Mouse (Mus musculus): ENCODE results near the gene Tas2r105.

The Tas2r105 gene

GRCm38 (mm10) chr6:131687395-131687794, at the start of gene Tas2r105:
TSS of gene Tas2r105 (minus strand) at chr6:131687495.
- POLR2A ChIA-PET, result no interaction called here
- CTCF ChIA-PET, result no interaction called here

GRCm38 (mm10) chr6:131712803-131713202, 25.5 kb upstream of the Tas2r105 start:
- ChIA-PET POLR2A (no interaction called here), CTCF (no interaction called here)

- ChIA-PET POLR2A (no interaction called here), CTCF (no interaction called here)
These were observed 2.7 kb upstream of the Tas2r105 start, which contains the start of gene Tas2r114 for GRCm38 (mm10) chr6:131689963-131690362. TSS of gene Tas2r114 (minus strand) at chr6:131690063.

- POLR2A ChIA-PET, result interaction anchor here in 1 of 4 experiments (0.7 kb wide), 1 partner anchor 8 kb away, joined by 5 read pairs; no protein-coding TSS in a partner anchor
- CTCF ChIA-PET, result no interaction called here
These were observed 1.7 kb downstream of the Tas2r105 start, which contains the start of gene Tas2r104 for GRCm38 (mm10) chr6:131685644-131686043. TSS of gene Tas2r104 (minus strand) at chr6:131685744.

GRCm38 (mm10) chr6:131678786-131679185, 8.5 kb downstream of the Tas2r105 start, which contains the start of gene Tas2r106:
TSS of gene Tas2r106 (minus strand) at chr6:131678886.
- CTCF ChIA-PET, result interaction anchor here in 1 of 4 experiments (0.6 kb wide), 1 partner anchor 54 kb away, joined by 3 read pairs; no protein-coding TSS in a partner anchor

GRCm38 (mm10) chr6:131660049-131660448, 27.2 kb downstream of the Tas2r105 start, which contains the start of gene Tas2r107:
TSS of gene Tas2r107 (minus strand) at chr6:131660149.
- ChIA-PET POLR2A (no interaction called here), CTCF (no interaction called here)

More at GRCm38 (mm10) chr6:131678786-131679185, 8.5 kb downstream of the Tas2r105 start, which contains the start of gene Tas2r106:
- POLR2A ChIA-PET, result no interaction called here

Measured in embryonic stem cell, embryonic (primary cell).